Mouse (Mus musculus) splenic B cell, adult 2 months (primary cell): ENCODE measurements around the gene Hps5.
"Not testable (repeated sequence)": the region's sequence is repeated elsewhere in the genome, so short reads cannot be mapped to it uniquely, and the experiment has no call there.

Source experiments
- DNase-seq: peaks from one replicate; pipeline ENCODE4 v3.0.0-alpha.2; 2011; ENCODE audit warnings: low read depth, low spot score
- H3K27me3 ChIP-seq: 2 replicates; pipeline ENCODE4 v1.6.1; 2012; ENCODE audit warnings: mild to moderate bottlenecking, low read length, moderate library complexity, mixed read lengths; ENCODE audit not compliant: control insufficient read depth, poor library complexity, insufficient read depth, severe bottlenecking
- H3K36me3 ChIP-seq: 2 replicates; pipeline ENCODE4 v1.6.1; 2012; ENCODE audit warnings: mild to moderate bottlenecking, low read length, moderate library complexity, mixed read lengths; ENCODE audit not compliant: control insufficient read depth, poor library complexity, insufficient read depth, severe bottlenecking

The Hps5 gene

GRCm38 (mm10) chr7:46833266-46833665, 37.4 kb upstream of the Hps5 start:
- DNase-seq = no peak
- Histone ChIP-seq H3K36me3 (no peaks in the 10 kb centered on the region), H3K27me3 (no peaks in the 10 kb centered on the region)

- DNase-seq, H3K27me3 ChIP-seq, H3K36me3 ChIP-seq: not testable (repeated sequence)
These were observed 36.4 kb upstream of the Hps5 start for GRCm38 (mm10) chr7:46832112-46832810.

GRCm38 (mm10) chr7:46831693-46832092, 35.8 kb upstream of the Hps5 start:
- Histone ChIP-seq H3K36me3 (no peaks in the 10 kb centered on the region), H3K27me3 (no peaks in the 10 kb centered on the region)
- no peak for DNase-seq

GRCm38 (mm10) chr7:46830799-46831590, 35.1 kb upstream of the Hps5 start:
- H3K27me3 ChIP-seq = no peaks in the 10 kb centered on the region
- H3K36me3 ChIP-seq = no peaks in the 10 kb centered on the region
- peak; percentile 23 for DNase-seq

GRCm38 (mm10) chr7:46829911-46830310, 34.0 kb upstream of the Hps5 start:
- no peak for DNase-seq
- no peaks in the 10 kb centered on the region for H3K27me3 ChIP-seq
- H3K36me3 ChIP-seq = no peaks in the 10 kb centered on the region

DNA sequence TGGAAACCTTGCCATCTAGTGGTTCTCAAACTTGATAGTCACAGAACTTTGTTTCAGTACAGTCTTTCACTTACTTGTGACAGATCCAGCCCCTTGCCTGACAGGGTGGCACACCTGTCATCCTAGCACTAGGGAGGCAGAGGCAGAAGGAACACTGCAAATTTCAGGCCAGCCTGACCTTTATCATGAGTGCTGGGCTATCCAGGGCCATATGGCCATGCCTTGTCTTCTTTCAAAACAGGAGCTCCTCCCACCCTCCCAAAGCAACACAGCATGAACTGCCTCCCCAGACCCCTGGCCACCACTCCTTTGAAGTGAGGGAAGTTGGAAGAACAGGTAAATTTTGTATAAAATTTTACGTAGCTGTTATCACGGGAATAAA, 31.9 kb upstream of the Hps5 start:
- H3K27me3 ChIP-seq = no peaks in the 10 kb centered on the region
- DNase-seq = no peak
- H3K36me3 ChIP-seq = peaks cover 2% of the 10 kb centered on the region

DNA sequence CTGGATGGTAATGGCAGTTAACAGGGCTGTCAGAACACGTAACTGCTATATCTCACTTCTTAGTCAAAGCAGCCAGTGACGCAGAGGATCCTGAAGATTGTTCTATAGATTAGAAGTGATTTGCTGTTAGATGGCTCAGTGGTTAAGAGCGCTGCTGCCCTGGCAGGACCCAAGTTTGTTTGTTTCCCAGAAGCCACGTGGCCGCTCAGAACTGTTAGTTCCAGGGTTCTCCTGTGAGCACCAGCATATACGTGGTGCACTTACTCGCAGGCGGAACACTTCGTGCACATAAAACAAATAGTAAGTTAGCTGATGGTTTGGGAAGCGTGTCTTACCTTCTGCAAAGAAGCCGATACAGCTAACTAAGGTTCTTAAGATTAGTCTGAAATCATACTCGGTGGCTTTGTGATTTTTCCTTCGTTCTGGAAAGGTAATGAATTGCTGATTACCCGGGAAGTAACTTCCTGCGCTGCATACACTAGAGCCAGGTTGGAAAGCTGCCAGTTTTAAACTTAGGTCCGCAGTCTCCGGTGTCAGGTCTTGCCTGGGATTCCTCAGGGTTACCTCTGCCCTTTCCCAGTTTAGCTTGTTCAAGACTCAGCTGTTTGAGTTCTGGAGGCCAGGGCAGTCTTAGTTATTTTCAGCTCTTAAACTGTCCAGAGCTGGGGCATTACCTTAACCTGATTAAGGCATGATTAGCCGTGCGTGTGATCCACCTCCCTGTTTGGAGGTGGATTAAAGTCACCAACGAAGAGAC, 31.4 kb upstream of the Hps5 start:
- DNase-seq = no peak
- H3K27me3 ChIP-seq = no peaks in the 10 kb centered on the region
- H3K36me3 ChIP-seq = peaks cover 4% of the 10 kb centered on the region

- not testable (repeated sequence) for DNase-seq
These were observed 25.2 kb upstream of the Hps5 start for GRCm38 (mm10) chr7:46820876-46821632.

GRCm38 (mm10) chr7:46814012-46814411, 18.1 kb upstream of the Hps5 start:
- H3K36me3 ChIP-seq = peaks cover 11% of the 10 kb centered on the region
- DNase-seq = no peak
- no peaks in the 10 kb centered on the region for H3K27me3 ChIP-seq

More at GRCm38 (mm10) chr7:46820876-46821632, 25.2 kb upstream of the Hps5 start:
- not testable (repeated sequence) for H3K27me3 ChIP-seq
- H3K36me3 ChIP-seq = peaks cover 16% of the 10 kb centered on the region

DNA sequence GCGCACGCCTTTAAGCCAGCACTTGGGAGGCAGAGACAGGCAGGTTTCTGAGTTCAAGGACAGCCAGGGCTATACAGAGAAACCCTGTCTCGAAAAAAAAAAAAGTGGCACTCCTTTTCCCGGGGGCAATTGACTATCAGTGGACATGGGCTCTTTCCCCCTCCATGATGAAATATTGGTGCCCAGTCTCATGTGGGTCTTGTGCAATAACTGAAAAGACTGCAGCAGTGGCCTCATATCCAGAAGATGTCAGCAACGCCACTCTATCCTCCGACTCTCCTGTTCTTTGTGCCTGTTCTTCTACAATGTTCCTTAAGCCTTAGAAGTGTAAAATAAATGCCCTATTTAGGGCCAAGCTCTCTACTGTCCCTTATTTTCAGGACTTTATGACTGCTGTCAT, 14.5 kb upstream of the Hps5 start:
- H3K36me3 ChIP-seq = peaks cover 9% of the 10 kb centered on the region
- H3K27me3 ChIP-seq = no peaks in the 10 kb centered on the region
- DNase-seq = no peak

GRCm38 (mm10) chr7:46796779-46797178, 915 bp upstream of the Hps5 start:
- H3K27me3 ChIP-seq = no peaks in the 10 kb centered on the region
- H3K36me3 ChIP-seq = peaks cover 8% of the 10 kb centered on the region
- no peak for DNase-seq

- peaks cover 5% of the 10 kb centered on the region; the same call in 1 of the 2 replicates for H3K36me3 ChIP-seq
- DNase-seq = no peak
- no peaks in the 10 kb centered on the region for H3K27me3 ChIP-seq
These were observed 379 bp upstream of the Hps5 start for GRCm38 (mm10) chr7:46796206-46796679.

- DNase-seq = no peak
- H3K27me3 ChIP-seq = no peaks in the 10 kb centered on the region
These were observed 2.0 kb downstream of the Hps5 start for GRCm38 (mm10) chr7:46793871-46794270.

GRCm38 (mm10) chr7:46789177-46789849, 6.6 kb downstream of the Hps5 start:
- no peak for DNase-seq

More at GRCm38 (mm10) chr7:46793871-46794270, 2.0 kb downstream of the Hps5 start:
- H3K36me3 ChIP-seq = peaks cover 3% of the 10 kb centered on the region; the same call in 1 of the 2 replicates

More at GRCm38 (mm10) chr7:46789177-46789849, 6.6 kb downstream of the Hps5 start:
- Histone ChIP-seq H3K36me3 (peaks cover 17% of the 10 kb centered on the region; the same call in 1 of the 2 replicates), H3K27me3 (no peaks in the 10 kb centered on the region)
